Mouse (Mus musculus): ENCODE measurements around the gene Optn.

DNA sequence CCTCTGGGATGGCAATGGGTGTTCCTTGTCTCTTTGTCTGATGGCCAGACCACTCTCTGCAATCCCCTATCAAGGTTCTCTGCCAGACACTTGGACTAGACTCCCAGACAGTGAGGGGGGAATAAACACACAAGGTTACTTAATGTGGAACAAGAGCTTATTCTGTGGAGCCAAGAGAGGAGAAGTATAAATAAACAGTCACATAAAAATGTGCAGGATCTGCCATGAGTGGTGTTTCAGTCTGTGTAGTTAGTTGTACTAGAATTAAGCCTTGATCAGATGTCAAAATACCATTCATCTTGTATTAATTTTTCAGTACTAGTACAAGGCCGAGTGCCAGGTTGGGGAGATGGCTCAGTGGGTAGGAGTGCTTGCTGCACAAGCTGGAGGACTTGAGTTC lies 39.0 kb upstream of the Optn start:
- TF ChIP-seq CTCF (IDR thresholded peaks at IDR 0.05; ENCODE audit: low read depth, low read length) (no peak), POLR2A (IDR thresholded peaks at IDR 0.05; ENCODE audit: insufficient read depth, low read length) (no peak)

All from ES-Bruce4 (cell line).